Mouse (Mus musculus) lung, embryonic 15.5 days (tissue): ENCODE results near the gene Efhd2. TPM values are rescaled to one million over a fixed set of nuclear protein-coding genes. Genes with fewer than 3 reads are reported as not detected.

Experiments
- ATAC-seq: fragments of 200-750 bp; cut with Nextera tagmentation; 2 replicates; pipeline ENCODE4 v1.8.0; 2017; ENCODE audit warnings: moderate number of reproducible peaks, borderline replicate concordance; ENCODE audit not compliant: low FRiP score, low TSS enrichment; ENCODE audit errors: extremely low read depth
- H3K27ac ChIP-seq: fragments of 300-500 bp; sonication (generic); 2 replicates; pipeline ENCODE4 v1.5.1; 2015; ENCODE audit warnings: moderate library complexity, mild to moderate bottlenecking, inconsistent platforms
- H3K27me3 ChIP-seq: fragments of 300-500 bp; sonication (generic); 2 replicates; pipeline ENCODE4 v1.6.1; 2015; ENCODE audit warnings: inconsistent platforms
- H3K36me3 ChIP-seq: fragments of 300-500 bp; sonication (generic); 2 replicates; pipeline ENCODE4 v1.6.1; 2015; ENCODE audit warnings: inconsistent platforms
- H3K4me1 ChIP-seq: fragments of 300-500 bp; sonication (generic); 2 replicates; pipeline ENCODE4 v1.6.1; 2015; ENCODE audit warnings: inconsistent platforms
- H3K4me2 ChIP-seq: fragments of 300-500 bp; sonication (generic); 2 replicates; pipeline ENCODE4 v1.6.1; 2015; ENCODE audit warnings: inconsistent platforms, mild to moderate bottlenecking, moderate library complexity
- H3K4me3 ChIP-seq: fragments of 300-500 bp; sonication (generic); 2 replicates; pipeline ENCODE4 v1.5.1; 2015; ENCODE audit warnings: mild to moderate bottlenecking, inconsistent platforms
- H3K9ac ChIP-seq: fragments of 300-500 bp; sonication (generic); 2 replicates; pipeline ENCODE4 v1.6.1; 2015; ENCODE audit warnings: inconsistent platforms
- H3K9me3 ChIP-seq: fragments of 300-500 bp; sonication (generic); 2 replicates; pipeline ENCODE4 v1.6.1; 2016; ENCODE audit warnings: inconsistent platforms
- whole genome bisulfite sequencing: fragments of 180-500 bp; shearing (Covaris S2); methylation state at CpG from one replicate; pipeline ENCODE4 v1.1.7; 2015; 5-methylcytosine and 5-hydroxymethylcytosine counted together
- polyA plus RNA-seq: library from polyadenylated mRNA; unstranded; fragments of >200 nt; fragmentation: Nextera tagmentation; extraction: Ambion mirVana; gene quantifications from 2 replicates; pipeline ENCODE4 v1.2.1, GENCODE M21; 2015

Efhd2 gene
- polyA plus RNA-seq, 1 experiment from 2014 or later: 102 TPM

DNA sequence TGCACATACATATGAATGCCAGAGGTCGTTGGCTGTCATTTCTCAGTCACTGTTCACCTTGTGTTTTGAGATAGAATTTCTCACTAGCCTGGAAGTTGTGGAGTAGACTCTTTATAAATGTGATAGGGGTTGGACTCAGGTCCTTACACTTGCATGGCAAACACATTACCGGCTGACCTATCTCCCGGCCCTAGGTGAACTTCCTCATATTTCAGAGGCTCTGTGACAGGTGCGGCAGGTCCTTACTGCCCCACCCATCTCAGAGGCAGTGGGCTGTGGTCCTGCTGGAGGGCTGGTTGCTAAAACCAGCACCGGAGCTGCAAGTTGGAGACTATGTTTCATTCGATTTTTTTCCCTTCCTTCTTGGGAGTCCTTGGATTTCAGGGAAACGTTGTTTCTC lies 3.9 kb upstream of the Efhd2 start:
- H3K4me3 ChIP-seq: no peak overlapping the region
- no peaks in the 10 kb centered on the region for H3K9me3 ChIP-seq
- H3K4me2 ChIP-seq: no peak overlapping the region
- WGBS: 19% methylated on average over 7 of the region's 7 CpGs
- H3K4me1 ChIP-seq: peaks cover 33% of the 10 kb centered on the region
- H3K27me3 ChIP-seq: peaks cover 10% of the 10 kb centered on the region; the same call in 1 of the 2 replicates
- 0 out of 2 replicates have a peak overlapping the region, but pooled peaks have one; percentile 7 for H3K27ac ChIP-seq
- no peaks in the 10 kb centered on the region for H3K36me3 ChIP-seq
- no peak for ATAC-seq
- no peak overlapping the region for H3K9ac ChIP-seq

DNA sequence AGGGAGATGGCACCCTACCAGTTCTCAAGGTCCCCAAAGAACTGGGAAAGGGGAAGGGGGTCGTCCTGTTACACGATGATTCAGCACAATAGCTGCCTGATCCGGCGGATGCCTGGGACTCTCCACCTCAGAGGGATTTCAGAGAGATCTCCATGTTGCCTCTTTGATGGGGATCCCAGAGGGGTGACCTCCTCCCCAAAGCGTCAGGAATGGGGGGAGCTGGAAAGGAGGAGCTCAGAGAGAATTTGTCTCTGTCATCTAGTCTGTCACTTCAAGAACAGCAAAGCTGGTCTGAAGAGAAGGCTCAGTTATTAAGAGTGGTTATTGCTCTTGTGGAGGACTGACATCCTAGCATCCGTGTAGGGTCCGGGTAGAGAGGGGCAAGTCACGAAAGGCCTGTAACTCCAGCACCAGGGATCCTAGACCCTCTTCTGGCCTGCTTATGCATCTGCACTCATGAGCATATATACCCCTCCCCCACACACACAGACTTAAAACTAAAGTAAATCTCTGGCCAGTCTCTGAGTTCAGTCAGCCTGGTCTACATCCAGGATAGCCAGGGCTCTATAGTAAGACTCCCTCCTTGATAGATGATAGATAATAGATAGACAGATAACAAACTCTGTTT lies 875 bp upstream of the Efhd2 start:
- H3K36me3 ChIP-seq: no peaks in the 10 kb centered on the region
- peak overlapping the region; percentile 80 for H3K4me3 ChIP-seq
- no peak for ATAC-seq
- 12% methylated on average over 8 of the region's 8 CpGs for WGBS
- no peaks in the 10 kb centered on the region for H3K9me3 ChIP-seq
- peak overlapping the region; percentile 82; the same call in 1 of the 2 replicates for H3K9ac ChIP-seq
- H3K27ac ChIP-seq: peak overlapping the region; percentile 65; the same call in 1 of the 2 replicates
- H3K4me2 ChIP-seq: peak overlapping the region; percentile 98
- H3K4me1 ChIP-seq: peaks cover 48% of the 10 kb centered on the region
- H3K27me3 ChIP-seq: peaks cover 10% of the 10 kb centered on the region; the same call in 1 of the 2 replicates

DNA sequence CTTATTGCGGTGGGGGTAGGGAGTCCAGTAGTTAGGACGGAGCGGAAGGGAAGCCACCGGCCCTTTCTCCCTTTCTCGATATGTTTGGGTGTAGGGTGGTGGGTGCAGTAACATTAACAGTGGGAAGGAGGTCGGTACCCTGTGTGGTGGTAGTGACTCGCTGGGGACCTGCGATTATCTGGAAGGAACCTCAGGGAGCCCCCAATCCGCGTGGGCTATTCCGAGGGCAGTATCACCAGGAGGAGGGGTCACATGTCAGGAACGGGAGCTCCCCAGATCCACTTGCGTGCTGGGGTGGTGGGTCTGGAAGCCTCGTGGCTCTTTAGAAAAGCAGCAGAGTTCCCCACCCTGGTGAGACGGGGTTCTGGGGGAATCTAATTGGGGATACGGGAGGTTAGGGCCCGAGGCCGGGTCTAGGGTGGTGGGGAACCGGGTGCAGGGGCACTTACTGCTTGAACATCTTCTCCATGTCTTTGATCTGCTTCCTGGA lies 564 bp downstream of the Efhd2 start:
- peak overlapping the region; percentile 80 for H3K4me3 ChIP-seq
- H3K36me3 ChIP-seq: 0 out of 2 replicates have a peak, but pooled peaks cover 3% of the 10 kb centered on the region
- peak overlapping the region; percentile 98 for H3K4me2 ChIP-seq
- H3K9ac ChIP-seq: peak overlapping the region; percentile 82
- peak overlapping the region; percentile 65 for H3K27ac ChIP-seq
- H3K4me1 ChIP-seq: peaks cover 55% of the 10 kb centered on the region
- peaks cover 10% of the 10 kb centered on the region; the same call in 1 of the 2 replicates for H3K27me3 ChIP-seq
- H3K9me3 ChIP-seq: no peaks in the 10 kb centered on the region
- under 1% methylated on average over 19 of the region's 19 CpGs for WGBS
- ATAC-seq: peak; percentile 9; the same call in 1 of the 2 replicates

DNA sequence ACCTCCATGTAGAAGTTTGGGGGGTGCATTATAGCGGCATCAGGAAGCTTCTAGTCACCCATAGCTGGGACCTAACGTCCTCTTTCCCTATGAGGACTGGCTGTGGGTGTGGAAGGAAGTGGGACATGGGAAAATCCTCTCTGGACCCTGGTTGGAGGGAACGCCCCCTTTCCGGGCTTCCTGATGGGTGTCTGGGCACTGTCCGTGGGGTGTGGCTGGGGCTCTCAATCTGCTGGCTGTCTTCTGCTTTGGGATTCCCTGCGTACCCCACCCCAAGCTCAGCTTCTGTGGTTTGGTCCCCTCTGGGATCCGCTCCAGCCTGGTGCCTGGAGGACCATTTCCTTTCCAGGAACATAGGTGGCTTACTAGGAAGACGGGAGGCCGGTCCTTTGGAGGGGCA lies 1.7 kb downstream of the Efhd2 start:
- no peaks in the 10 kb centered on the region for H3K9me3 ChIP-seq
- no peak overlapping the region for H3K9ac ChIP-seq
- ATAC-seq: no peak
- H3K4me1 ChIP-seq: peaks cover 62% of the 10 kb centered on the region
- peak overlapping the region; percentile 80 for H3K4me3 ChIP-seq
- 64% methylated on average over 9 of the region's 9 CpGs for WGBS
- no peak overlapping the region for H3K27ac ChIP-seq
- H3K27me3 ChIP-seq: peaks cover 10% of the 10 kb centered on the region; the same call in 1 of the 2 replicates
- peak overlapping the region; percentile 98 for H3K4me2 ChIP-seq
- H3K36me3 ChIP-seq: 0 out of 2 replicates have a peak, but pooled peaks cover 3% of the 10 kb centered on the region

DNA sequence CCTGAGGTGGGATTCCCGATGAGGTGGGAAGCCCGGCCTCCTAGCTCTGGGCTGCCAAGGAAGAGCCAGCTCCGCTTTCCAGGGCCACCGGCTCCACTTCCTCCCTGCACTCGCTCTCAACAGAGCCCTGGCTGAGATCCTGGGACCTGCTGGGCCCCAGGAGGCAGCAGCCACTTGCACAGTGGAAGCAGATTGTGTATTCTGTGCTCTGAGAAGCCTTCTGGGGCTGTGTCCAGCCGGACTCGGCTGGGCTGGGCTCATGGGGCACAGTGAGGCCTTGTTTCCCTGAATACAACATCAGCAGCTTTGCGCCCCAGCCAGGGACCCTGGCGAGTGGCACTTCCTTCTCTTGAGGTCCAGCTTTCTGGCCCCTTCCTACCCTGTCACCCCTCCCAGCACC lies 2.8 kb downstream of the Efhd2 start:
- Histone ChIP-seq H3K4me1 (peaks cover 72% of the 10 kb centered on the region), H3K9me3 (no peaks in the 10 kb centered on the region), H3K27me3 (peaks cover 6% of the 10 kb centered on the region; the same call in 1 of the 2 replicates), H3K4me3 (peak overlapping the region; percentile 18), H3K36me3 (0 out of 2 replicates have a peak, but pooled peaks cover 3% of the 10 kb centered on the region), H3K9ac (peak overlapping the region; percentile 33; the same call in 1 of the 2 replicates), H3K27ac (peak overlapping the region; percentile 70), H3K4me2 (peak overlapping the region; percentile 98)
- 39% methylated on average over 9 of the region's 9 CpGs for WGBS
- no peak for ATAC-seq

DNA sequence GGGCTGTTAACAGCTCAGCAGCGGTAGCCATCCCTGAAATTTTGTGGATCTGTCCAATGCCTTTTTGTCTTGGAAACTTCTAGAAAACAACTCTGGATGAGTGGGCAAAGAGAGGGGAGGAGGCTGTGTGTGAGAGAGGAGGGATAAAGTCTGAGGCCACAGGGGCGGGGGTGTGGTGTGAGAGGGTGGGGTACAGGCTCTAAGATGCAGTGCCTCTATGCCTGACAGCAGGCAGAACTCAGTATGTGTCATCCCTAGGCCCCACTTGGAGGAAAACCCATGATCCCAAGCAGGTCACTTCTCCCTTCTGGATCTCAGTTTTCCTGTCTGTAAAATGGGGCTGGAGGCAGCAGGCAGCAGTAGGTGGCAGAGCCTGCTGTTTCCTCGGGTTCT lies 3.4 kb downstream of the Efhd2 start:
- H3K9me3 ChIP-seq: no peaks in the 10 kb centered on the region
- H3K36me3 ChIP-seq: 0 out of 2 replicates have a peak, but pooled peaks cover 3% of the 10 kb centered on the region
- H3K27ac ChIP-seq: peak overlapping the region; percentile 70; the same call in 1 of the 2 replicates
- WGBS: 91% methylated on average over 3 of the region's 3 CpGs
- no peak overlapping the region for H3K9ac ChIP-seq
- H3K4me1 ChIP-seq: peaks cover 78% of the 10 kb centered on the region
- ATAC-seq: no peak
- peaks cover 6% of the 10 kb centered on the region; the same call in 1 of the 2 replicates for H3K27me3 ChIP-seq
- peak overlapping the region; percentile 98; the same call in 1 of the 2 replicates for H3K4me2 ChIP-seq
- H3K4me3 ChIP-seq: no peak overlapping the region

DNA sequence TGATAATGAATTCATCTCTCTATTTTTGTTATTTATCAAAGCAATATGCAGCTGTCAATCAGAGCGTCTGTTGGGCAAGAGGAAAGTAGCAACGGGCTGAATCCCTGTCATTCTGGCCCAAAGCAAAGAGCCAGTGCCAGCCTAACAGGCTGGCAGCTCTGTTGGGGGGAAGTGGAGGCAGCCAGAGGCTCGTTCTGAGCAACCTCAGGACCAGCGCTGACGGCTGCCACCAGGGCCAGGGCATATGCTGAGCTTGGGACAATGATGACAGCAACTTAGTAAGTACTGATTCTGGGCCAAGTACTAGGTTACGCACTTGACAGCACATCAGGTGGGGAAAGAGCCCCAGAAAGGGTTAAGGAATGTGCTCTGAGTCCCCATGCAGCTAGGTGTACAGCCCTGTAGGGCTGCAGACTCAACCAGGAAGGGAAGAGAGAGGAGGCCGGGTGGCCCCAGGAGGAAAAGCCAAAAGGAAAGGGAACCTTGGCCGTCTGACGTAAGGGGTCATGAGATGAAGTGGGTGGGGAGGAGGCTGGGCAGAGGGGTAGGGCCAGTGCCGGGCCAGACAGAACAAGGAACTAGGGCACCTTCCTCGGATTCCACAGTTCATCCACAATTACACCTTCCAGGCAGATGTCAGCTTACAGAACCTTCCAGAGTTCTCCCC lies 3.9 kb downstream of the Efhd2 start:
- H3K9me3 ChIP-seq: no peaks in the 10 kb centered on the region
- H3K9ac ChIP-seq: no peak overlapping the region
- no peak overlapping the region for H3K4me2 ChIP-seq
- peaks cover 81% of the 10 kb centered on the region for H3K4me1 ChIP-seq
- peaks cover 2% of the 10 kb centered on the region; the same call in 1 of the 2 replicates for H3K27me3 ChIP-seq
- no peak overlapping the region for H3K27ac ChIP-seq
- ATAC-seq: no peak
- WGBS: 67% methylated on average over 11 of the region's 11 CpGs
- H3K4me3 ChIP-seq: no peak overlapping the region
- H3K36me3 ChIP-seq: 0 out of 2 replicates have a peak, but pooled peaks cover 3% of the 10 kb centered on the region

DNA sequence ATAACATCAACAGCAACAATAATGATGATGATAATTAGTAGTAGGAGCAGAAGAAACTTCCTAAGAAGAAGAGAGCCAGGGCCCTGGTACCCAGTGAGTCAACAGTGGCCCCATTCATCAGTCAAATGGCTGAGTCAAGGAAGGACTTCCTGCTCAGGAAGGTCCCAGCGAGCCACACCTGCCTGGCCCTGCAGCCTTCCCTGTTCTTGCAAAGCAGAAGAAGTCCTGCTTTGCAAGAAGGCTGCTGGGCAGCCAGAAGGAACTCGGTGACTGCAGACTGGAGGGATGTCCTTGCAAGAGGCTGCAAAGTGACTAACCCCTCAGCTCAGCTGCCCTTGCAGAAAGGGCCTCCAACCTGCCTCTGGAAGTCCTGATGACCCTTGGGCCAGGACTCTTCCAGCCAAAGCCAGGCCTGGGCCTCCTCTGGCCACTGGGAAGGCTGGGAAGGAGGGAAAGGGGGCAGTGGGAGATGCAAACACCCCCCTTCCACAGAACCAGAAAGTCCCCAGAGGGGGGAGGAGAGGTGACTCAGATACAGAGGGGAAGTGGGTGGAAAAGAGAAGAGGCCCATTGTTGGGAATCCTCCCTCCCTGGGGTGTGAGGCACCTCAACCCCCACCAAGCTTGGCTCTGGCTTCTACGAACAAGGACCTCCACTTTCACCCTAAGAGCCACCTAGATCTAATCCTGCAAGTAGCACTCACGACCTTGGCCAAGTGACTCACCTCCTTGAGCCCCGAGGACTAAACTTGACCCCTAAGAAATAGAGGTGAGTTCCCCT lies 5.1 kb downstream of the Efhd2 start:
- Histone ChIP-seq H3K9ac (no peak overlapping the region), H3K4me1 (peaks cover 73% of the 10 kb centered on the region)

DNA sequence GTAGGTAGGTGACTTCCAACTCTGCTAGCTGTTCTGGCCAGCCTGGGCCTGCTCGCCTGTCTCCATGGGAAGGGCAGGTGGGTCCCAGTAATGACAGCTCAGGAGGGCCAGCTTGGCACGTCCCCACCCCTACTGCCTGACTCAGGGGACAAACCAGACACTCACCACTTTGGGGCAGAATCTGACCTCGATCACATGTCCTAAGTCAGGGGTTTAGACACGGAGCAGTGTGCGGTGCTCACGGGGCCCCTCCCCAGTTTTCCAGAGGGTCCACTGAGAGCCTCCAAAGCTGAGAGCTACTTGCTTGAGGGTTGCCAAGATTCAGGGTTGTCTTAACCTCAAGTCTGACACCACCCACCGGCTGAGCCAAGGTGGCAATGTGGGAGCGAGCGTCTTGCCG lies 6.7 kb downstream of the Efhd2 start:
- Histone ChIP-seq H3K27ac (peak overlapping the region; percentile 86), H3K4me1 (peaks cover 65% of the 10 kb centered on the region), H3K27me3 (no peaks in the 10 kb centered on the region), H3K36me3 (0 out of 2 replicates have a peak, but pooled peaks cover 3% of the 10 kb centered on the region), H3K4me2 (no peak overlapping the region), H3K9ac (no peak overlapping the region), H3K4me3 (no peak overlapping the region), H3K9me3 (no peaks in the 10 kb centered on the region)
- WGBS: 79% methylated on average over 10 of the region's 10 CpGs
- no peak for ATAC-seq

More for the DNA sequence above, 5.1 kb downstream of the Efhd2 start:
- ATAC-seq: no peak
- 63% methylated on average over 5 of the region's 5 CpGs for WGBS
- H3K36me3 ChIP-seq: 0 out of 2 replicates have a peak, but pooled peaks cover 3% of the 10 kb centered on the region
- no peaks in the 10 kb centered on the region for H3K9me3 ChIP-seq
- H3K27ac ChIP-seq: peak overlapping the region; percentile 8; the same call in 1 of the 2 replicates
- H3K27me3 ChIP-seq: no peaks in the 10 kb centered on the region
- no peak overlapping the region for H3K4me2 ChIP-seq
- no peak overlapping the region for H3K4me3 ChIP-seq

DNA sequence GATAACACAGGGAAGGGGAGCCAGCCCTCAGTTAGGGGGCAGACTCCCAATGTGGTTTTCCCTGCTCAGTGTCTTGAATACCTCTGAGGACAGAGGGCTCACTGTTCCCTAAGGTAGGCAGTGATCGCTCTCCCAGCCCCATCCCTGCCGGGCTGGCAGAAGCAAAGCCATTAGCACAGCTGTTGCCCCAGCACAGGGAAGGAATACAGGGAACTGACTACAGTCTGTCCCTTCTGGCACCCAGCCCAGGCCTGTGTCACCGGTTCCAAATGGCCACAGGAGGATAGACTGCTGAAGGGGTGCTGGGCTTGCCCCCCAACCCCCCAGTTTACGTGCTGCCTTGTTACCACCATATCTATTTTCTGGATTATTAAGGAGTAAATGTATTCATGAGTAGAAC lies 7.2 kb downstream of the Efhd2 start:
- Histone ChIP-seq H3K4me3 (no peak overlapping the region), H3K27me3 (no peaks in the 10 kb centered on the region), H3K9ac (no peak overlapping the region), H3K36me3 (0 out of 2 replicates have a peak, but pooled peaks cover 3% of the 10 kb centered on the region), H3K4me1 (peaks cover 59% of the 10 kb centered on the region), H3K9me3 (no peaks in the 10 kb centered on the region), H3K4me2 (peak overlapping the region; percentile 34), H3K27ac (peak overlapping the region; percentile 86)
- peak; percentile 20; the same call in 1 of the 2 replicates for ATAC-seq
- 24% methylated on average over 4 of the region's 4 CpGs for WGBS

DNA sequence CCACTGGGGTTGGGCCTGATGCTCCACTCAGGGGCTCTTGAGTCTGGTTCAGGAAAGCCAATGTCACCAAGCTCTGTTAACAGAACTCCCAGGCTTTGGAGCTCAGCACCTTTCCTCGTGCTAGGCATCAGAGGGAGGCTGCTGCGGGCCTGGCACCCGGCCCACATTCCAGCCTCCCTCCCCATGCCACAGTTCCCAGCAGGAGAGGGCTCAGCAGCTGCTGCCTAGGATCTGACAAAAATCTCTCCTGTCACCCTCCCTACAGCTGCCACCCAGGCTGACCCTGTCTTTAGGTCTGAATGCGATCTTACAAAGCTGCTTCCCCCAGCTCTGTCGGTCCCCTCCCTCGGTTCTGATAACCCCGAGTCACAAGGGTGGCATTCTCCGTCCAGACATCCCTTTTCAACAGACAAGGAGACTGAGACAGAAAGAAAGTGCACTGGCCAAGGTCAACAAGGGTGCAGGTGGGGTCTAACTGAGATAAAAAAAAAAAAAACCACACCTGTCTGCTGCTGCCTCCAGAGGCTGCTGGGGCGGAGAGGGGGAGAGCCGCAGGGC lies 7.7 kb downstream of the Efhd2 start:
- Histone ChIP-seq H3K4me3 (no peak overlapping the region), H3K9me3 (no peaks in the 10 kb centered on the region), H3K4me2 (peak overlapping the region; percentile 34), H3K9ac (no peak overlapping the region), H3K27me3 (no peaks in the 10 kb centered on the region), H3K27ac (peak overlapping the region; percentile 86), H3K4me1 (peaks cover 54% of the 10 kb centered on the region), H3K36me3 (peaks cover 3% of the 10 kb centered on the region; the same call in 1 of the 2 replicates)
- 14% methylated on average over 10 of the region's 10 CpGs for WGBS
- ATAC-seq: peak; percentile 69
